Mouse (Mus musculus) brown adipose tissue, adult 24 weeks (tissue): ENCODE measurements around the gene Tnfsf13b. TPM values are rescaled to one million over a fixed set of nuclear protein-coding genes. Genes with fewer than 3 reads are reported as not detected.

Source experiments
- H3K27ac ChIP-seq: fragments of 200-500 bp; replicated peaks from 2 replicates; pipeline ENCODE4 v1.5.1; 2012; ENCODE audit warnings: low read depth, mild to moderate bottlenecking, low read length
- H3K4me1 ChIP-seq: fragments of 200-500 bp; 2 replicates; pipeline ENCODE4 v1.6.1; 2012; ENCODE audit warnings: low read length, mixed read lengths; ENCODE audit not compliant: control insufficient read depth, insufficient read depth, insufficient read length
- H3K4me3 ChIP-seq: fragments of 200-500 bp; 2 replicates; pipeline ENCODE4 v1.5.1; 2012; ENCODE audit warnings: low read depth, mild to moderate bottlenecking, low read length, moderate library complexity; ENCODE audit not compliant: insufficient read depth
- polyA plus RNA-seq: library from polyadenylated mRNA; stranded (reverse); fragments of >200 nt; gene quantifications from 2 replicates; pipeline ENCODE4 v1.2.4, GENCODE M21; 2012; ENCODE audit not compliant: missing spikeins, insufficient read depth, insufficient read length

The Tnfsf13b gene
- polyA plus RNA-seq, result 0.83 and 2.7 TPM in 2 replicates

GRCm38 (mm10) chr8:10006156-10006985, at the start of gene Tnfsf13b:
Gene Tnfsf13b (plus strand): TSS chr8:10006467.
- Histone ChIP-seq H3K27ac (no peak within 1 kb of the TSS), H3K4me1 (no peaks in the 10 kb centered on the region)

GRCm38 (mm10) chr8:9958338-9958737, 47.9 kb upstream of the Tnfsf13b start:
- Histone ChIP-seq H3K4me1 (no peaks in the 10 kb centered on the region), H3K27ac (no peak overlapping the region), H3K4me3 (no peak overlapping the region)

More at GRCm38 (mm10) chr8:10006156-10006985, at the start of gene Tnfsf13b:
- peak within 1 kb of the TSS; percentile 27 for H3K4me3 ChIP-seq

- Histone ChIP-seq H3K27ac (no peak overlapping the region), H3K4me3 (no peak overlapping the region), H3K4me1 (no peaks in the 10 kb centered on the region)
Observed at GRCm38 (mm10) chr8:9959919-9960318, 46.3 kb upstream of the Tnfsf13b start.

GRCm38 (mm10) chr8:9971866-9972265, 34.4 kb upstream of the Tnfsf13b start:
- Histone ChIP-seq H3K4me3 (no peak overlapping the region), H3K27ac (no peak overlapping the region), H3K4me1 (no peaks in the 10 kb centered on the region)

- Histone ChIP-seq H3K4me1 (peaks cover 9% of the 10 kb centered on the region; the same call in 1 of the 2 replicates), H3K27ac (no peak overlapping the region), H3K4me3 (no peak overlapping the region)
Observed at GRCm38 (mm10) chr8:9975276-9975675, 31.0 kb upstream of the Tnfsf13b start.

GRCm38 (mm10) chr8:9975898-9976611, 30.2 kb upstream of the Tnfsf13b start:
- 0 out of 2 replicates have a peak overlapping the region, but pooled peaks have one; percentile 32 for H3K27ac ChIP-seq

DNA sequence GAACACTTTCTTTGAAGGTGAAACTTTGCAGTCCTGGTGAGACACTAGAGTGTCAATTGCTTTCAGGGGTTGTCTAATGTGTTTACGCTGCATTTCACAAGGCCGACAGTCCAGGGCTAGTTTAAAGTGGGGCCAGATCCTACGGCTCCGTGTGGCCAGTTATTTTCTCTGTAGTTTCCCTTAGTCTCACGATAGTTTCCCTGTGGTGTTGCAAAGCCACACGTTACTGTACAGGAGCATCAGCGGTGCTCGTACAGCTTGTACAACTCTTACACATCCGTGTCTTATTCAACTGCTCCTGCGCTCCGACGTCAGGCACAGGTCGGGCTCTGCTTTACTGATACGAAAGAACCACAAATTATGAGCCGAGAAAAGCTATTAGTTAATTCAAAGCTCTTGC, 29.3 kb upstream of the Tnfsf13b start:
- Histone ChIP-seq H3K4me1 (peaks cover 9% of the 10 kb centered on the region; the same call in 1 of the 2 replicates), H3K4me3 (peak overlapping the region; percentile 92)

More at GRCm38 (mm10) chr8:9975898-9976611, 30.2 kb upstream of the Tnfsf13b start:
- Histone ChIP-seq H3K4me3 (peak overlapping the region; percentile 84), H3K4me1 (peaks cover 9% of the 10 kb centered on the region; the same call in 1 of the 2 replicates)

GRCm38 (mm10) chr8:9977573-9978314, 28.5 kb upstream of the Tnfsf13b start, which contains the start of the genes Lig4 and Abhd13:
Gene Lig4 (minus strand): TSS chr8:9977686.
Gene Abhd13 (plus strand): TSS chr8:9977707.
- H3K4me3 ChIP-seq, result peak within 1 kb of the TSS; percentile 92
- peak within 1 kb of the TSS; percentile 65 for H3K27ac ChIP-seq
- peaks cover 9% of the 10 kb centered on the region; the same call in 1 of the 2 replicates for H3K4me1 ChIP-seq

More for the DNA sequence above, 29.3 kb upstream of the Tnfsf13b start:
- peak overlapping the region; percentile 65 for H3K27ac ChIP-seq

DNA sequence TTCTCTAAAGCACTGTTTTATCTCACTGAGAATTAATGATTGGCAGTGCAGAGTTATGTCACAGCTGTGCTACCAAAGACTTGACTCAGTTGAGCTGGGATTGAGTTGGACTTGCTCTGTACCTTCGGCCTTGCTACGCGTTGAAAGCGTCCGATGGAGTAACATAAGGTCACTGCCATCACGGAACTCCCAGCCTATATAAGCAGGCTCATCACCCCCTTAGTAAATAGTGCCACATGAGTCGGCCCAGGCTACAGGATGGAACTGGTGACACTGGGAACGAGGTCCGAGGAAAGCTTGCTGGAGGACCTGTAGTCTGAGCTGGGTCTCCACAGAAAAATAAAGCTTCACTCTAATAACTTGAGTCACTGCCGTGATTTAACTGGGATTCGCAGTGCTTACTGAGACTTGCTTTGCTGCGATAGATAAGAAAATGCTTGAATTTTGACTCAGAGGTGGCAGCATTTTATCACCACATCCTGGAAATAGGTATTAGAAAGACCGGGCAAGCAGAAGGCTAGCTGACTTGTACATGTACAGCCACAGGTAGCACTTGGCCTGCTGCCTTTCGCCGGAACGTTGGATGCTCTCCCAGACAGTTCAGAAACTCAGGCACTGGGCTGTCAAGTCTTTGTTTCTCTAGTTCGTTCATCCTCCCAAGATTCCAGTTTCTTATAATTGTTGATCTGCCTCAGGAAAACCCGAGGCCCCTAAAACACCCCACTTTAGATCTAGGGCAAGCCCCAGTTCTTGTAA, 27.6 kb upstream of the Tnfsf13b start:
- H3K4me1 ChIP-seq, result peaks cover 9% of the 10 kb centered on the region; the same call in 1 of the 2 replicates
- H3K4me3 ChIP-seq, result peak overlapping the region; percentile 92
- H3K27ac ChIP-seq, result no peak overlapping the region

GRCm38 (mm10) chr8:9979746-9980145, 26.5 kb upstream of the Tnfsf13b start:
- Histone ChIP-seq H3K27ac (no peak overlapping the region), H3K4me3 (0 out of 2 replicates have a peak overlapping the region, but pooled peaks have one; percentile 8), H3K4me1 (peaks cover 9% of the 10 kb centered on the region; the same call in 1 of the 2 replicates)

DNA sequence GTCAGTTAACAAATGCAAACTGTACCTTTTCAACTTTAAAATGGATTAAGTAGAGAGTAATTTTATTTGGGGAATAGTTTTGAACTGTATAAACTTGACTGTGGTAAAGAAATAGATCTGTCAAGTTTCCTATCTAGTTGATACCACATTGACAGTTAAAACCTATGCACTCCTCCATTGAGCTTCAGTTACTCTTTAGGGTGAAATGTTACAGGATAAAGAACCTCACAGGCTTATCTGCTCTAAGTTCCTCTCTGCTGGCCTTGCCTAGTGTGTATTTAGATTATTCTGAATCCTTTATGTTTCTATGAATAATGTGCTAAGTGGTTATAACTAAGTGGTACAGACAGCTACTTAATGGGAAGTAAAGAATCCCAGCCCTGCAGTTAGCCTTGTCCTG, 26.1 kb upstream of the Tnfsf13b start:
- Histone ChIP-seq H3K27ac (no peak overlapping the region), H3K4me1 (peaks cover 9% of the 10 kb centered on the region; the same call in 1 of the 2 replicates), H3K4me3 (no peak overlapping the region)

DNA sequence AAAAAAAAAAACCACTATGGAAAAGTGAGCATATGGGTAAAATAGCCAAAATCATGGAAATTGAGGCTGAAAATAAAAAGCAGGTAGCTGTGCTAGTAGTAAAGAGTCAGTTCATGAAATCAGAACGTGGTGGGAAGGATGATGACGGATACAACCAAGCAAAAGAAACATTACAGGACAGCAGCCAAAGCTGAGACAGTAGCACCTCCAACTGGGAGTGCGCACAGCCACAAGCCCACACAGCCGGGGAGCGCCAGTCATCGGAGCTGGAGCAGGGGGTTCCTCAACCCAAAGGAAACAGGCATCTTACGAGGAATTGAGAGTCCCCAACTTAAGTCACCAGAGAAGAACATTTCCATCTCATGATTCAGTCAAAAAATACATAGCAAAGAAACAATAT, 2.2 kb upstream of the Tnfsf13b start:
- Histone ChIP-seq H3K4me1 (no peaks in the 10 kb centered on the region), H3K27ac (no peak overlapping the region), H3K4me3 (no peak overlapping the region)

DNA sequence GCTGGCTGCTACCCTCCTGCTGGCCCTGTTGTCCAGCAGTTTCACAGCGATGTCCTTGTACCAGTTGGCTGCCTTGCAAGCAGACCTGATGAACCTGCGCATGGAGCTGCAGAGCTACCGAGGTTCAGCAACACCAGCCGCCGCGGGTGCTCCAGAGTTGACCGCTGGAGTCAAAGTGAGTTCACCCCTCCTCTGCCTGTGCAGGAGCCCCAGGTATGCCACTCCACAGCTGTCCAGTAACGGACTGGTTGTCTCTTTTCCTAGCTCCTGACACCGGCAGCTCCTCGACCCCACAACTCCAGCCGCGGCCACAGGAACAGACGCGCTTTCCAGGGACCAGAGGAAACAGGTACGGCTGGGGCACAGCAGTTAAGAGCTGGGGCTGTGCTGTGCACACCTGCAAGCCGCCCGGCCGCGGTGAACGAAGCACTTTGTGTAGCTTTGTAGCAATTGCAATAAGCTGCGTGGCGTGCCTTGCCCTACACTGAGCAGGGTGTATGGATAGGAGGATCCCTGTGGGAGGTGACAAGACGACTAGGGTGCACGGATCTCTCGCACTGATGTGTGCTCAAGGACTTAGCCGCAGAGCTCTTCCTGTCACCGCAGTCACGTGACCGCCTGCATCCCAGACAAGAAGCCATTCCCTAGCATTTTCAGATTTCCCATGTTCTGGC, 856 bp downstream of the Tnfsf13b start:
- Histone ChIP-seq H3K4me1 (no peaks in the 10 kb centered on the region), H3K4me3 (peak overlapping the region; percentile 27), H3K27ac (no peak overlapping the region)
